Mouse (Mus musculus): Measurements from ENCODE around the gene Cfap126. TPM values are rescaled to one million over a fixed set of nuclear protein-coding genes. Genes with fewer than 3 reads are reported as not detected.
"Not testable (repeated sequence)": the region's sequence is repeated elsewhere in the genome, so short reads cannot be mapped to it uniquely, and the experiment has no call there.

Gene Cfap126
- polyA plus RNA-seq, 1 experiment from 2014 or later: 5.0 TPM

DNA sequence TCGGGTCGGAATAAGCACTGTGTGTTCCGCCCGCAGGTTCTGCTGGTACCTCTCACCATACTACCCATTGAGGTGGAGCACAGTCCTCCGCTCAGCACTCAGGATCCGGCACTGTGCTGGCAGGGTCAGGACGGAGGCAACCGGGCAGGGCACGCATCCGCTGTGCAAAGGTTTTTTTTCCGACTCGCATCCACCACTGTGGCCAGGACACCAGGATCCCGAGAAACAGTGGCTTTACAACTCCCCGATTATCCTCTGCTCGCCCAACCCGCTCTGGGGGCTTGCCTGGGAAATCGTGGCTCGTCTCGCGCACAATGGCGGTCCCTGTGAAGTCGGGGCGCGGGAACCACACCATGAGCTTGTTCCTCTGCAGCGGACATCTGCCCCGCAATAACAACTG is 28.0 kb upstream of the Cfap126 start:
- H3K9me3 ChIP-seq (ENCODE audit: control insufficient read depth, low read length): no peaks in the 10 kb centered on the region
- WGBS: under 1% methylated on average over 26 of the region's 26 CpGs
- no peak for ATAC-seq (ENCODE audit: low read depth)
- H3K4me2 ChIP-seq (ENCODE audit: low read depth, low read length): peak overlapping the region; percentile 78
- H3K27me3 ChIP-seq (ENCODE audit: control insufficient read depth, insufficient read depth, low read length): peaks cover 9% of the 10 kb centered on the region
- no peaks in the 10 kb centered on the region for H3K4me1 ChIP-seq (ENCODE audit: control insufficient read depth, insufficient read depth, low read length)
- H3K36me3 ChIP-seq (ENCODE audit: control insufficient read depth, insufficient read depth, low read length): no peaks in the 10 kb centered on the region
- peak overlapping the region; percentile 56 for H3K9ac ChIP-seq (replicated peaks; ENCODE audit: low read depth, low read length)
- H3K4me3 ChIP-seq (ENCODE audit: low read depth, low read length): peak overlapping the region; percentile 42
- no peak overlapping the region for H3K27ac ChIP-seq (ENCODE audit: low read depth, low read length)

DNA sequence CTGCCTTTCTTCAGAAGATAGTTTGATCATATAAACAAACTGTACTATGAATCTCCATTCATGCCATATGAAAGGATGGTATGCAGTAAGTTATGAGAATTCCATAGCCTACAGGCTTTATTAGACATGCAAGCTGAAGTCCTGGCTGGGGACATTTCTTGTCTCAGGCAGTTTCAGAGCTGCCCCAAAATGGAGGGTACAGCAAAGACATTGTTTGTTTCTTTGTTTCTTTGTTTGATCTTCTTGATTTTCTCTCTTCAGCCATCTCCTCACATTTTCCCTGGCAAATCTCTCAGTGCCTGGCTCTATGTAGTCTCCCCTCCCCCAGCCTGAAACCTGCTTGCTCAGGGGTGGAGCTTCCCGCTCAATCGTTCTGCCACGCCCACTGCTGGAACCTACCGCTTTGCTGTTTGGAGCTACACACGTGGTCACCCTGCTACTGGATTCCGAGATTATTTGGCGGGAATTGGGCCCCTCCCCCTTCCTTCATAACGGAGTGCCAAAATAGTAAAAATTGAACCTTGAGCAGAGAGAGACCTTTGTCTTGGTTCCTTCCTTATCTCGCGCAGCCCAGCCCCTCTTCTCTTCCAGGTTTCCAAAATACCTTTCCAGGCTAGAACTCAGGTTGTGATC is 25.4 kb upstream of the Cfap126 start:
- 6% methylated on average over 10 of the region's 10 CpGs for WGBS
- not testable (repeated sequence) for H3K27ac ChIP-seq (ENCODE audit: low read depth, low read length); H3K4me3 ChIP-seq (ENCODE audit: low read depth, low read length); H3K4me1 ChIP-seq (ENCODE audit: control insufficient read depth, insufficient read depth, low read length); H3K36me3 ChIP-seq (ENCODE audit: control insufficient read depth, insufficient read depth, low read length); H3K9ac ChIP-seq (replicated peaks; ENCODE audit: low read depth, low read length); H3K27me3 ChIP-seq (ENCODE audit: control insufficient read depth, insufficient read depth, low read length); ATAC-seq (ENCODE audit: low read depth); H3K9me3 ChIP-seq (ENCODE audit: control insufficient read depth, low read length)
- H3K4me2 ChIP-seq (ENCODE audit: low read depth, low read length): peak overlapping the region; percentile 21; the same call in 1 of the 2 replicates

DNA sequence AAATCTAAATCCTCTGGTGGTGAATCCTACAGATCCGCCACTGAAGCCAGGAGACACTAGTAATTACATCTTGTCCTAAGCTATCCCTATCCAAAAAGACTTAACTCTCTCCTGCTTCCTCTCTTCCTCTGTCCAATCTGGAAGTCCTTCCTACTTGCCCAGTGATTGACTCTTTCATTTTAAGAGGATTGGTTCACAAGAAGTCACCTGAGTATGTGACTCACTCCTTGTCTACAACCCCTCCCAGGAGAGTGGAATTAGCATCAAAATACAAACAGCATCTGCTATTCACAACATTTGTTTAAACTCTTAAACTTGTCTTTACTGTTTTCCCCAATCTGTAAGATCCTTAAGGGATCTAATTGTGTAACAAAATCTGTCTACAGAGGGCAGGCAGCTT is 23.8 kb upstream of the Cfap126 start:
- ATAC-seq (ENCODE audit: low read depth): no peak
- Histone ChIP-seq H3K27ac (ENCODE audit: low read depth, low read length) (no peak overlapping the region), H3K27me3 (ENCODE audit: control insufficient read depth, insufficient read depth, low read length) (peaks cover 7% of the 10 kb centered on the region; the same call in 1 of the 2 replicates)

DNA sequence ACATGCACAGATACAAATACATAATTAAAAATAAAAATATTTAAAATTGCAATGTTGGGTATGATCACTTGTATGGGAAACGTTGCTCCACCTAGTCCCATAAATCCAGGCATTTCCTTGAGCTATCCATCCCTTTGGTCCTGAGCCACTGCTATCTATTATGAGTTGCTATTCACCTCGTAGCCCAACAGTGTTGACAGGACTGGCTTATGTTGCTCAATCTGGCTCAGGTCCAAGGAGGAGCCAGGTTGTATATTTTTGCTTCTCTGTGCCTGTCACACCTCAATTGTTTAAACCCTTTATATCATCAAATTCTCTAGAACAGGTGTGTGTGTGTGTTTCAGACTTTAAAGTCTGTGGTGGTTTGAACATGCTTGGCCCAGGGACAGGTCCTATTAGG is 23.0 kb upstream of the Cfap126 start:
- no peak for ATAC-seq (ENCODE audit: low read depth)

More for the DNA sequence above, 23.8 kb upstream of the Cfap126 start:
- no peaks in the 10 kb centered on the region for H3K9me3 ChIP-seq (ENCODE audit: control insufficient read depth, low read length)
- 97% methylated on average over 1 of the region's 1 CpGs for WGBS
- no peaks in the 10 kb centered on the region for H3K4me1 ChIP-seq (ENCODE audit: control insufficient read depth, insufficient read depth, low read length)
- H3K36me3 ChIP-seq (ENCODE audit: control insufficient read depth, insufficient read depth, low read length): no peaks in the 10 kb centered on the region
- H3K4me3 ChIP-seq (ENCODE audit: low read depth, low read length): no peak overlapping the region
- no peak overlapping the region for H3K4me2 ChIP-seq (ENCODE audit: low read depth, low read length)
- no peak overlapping the region for H3K9ac ChIP-seq (replicated peaks; ENCODE audit: low read depth, low read length)

DNA sequence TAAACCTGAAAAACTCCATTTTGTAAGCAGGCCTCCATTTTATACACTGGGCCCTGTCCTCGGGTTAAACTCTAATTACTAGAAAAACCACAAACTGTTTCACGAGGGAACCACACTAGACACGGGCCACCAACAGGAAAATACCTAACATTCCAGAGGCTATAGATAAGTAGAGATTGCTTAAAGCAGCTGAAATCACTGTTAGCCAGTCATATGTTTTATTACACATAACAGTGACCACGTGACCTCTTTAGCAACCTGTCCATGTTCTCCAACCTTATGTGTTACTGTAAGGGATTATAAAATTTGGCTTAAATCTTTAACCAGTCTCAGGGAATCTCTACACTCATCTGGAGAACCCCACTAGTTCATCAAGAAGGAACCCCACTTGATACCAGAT is 19.3 kb upstream of the Cfap126 start:
- Histone ChIP-seq H3K9me3 (ENCODE audit: control insufficient read depth, low read length) (no peaks in the 10 kb centered on the region), H3K9ac (replicated peaks; ENCODE audit: low read depth, low read length) (no peak overlapping the region), H3K4me1 (ENCODE audit: control insufficient read depth, insufficient read depth, low read length) (no peaks in the 10 kb centered on the region), H3K4me3 (ENCODE audit: low read depth, low read length) (no peak overlapping the region), H3K27ac (ENCODE audit: low read depth, low read length) (no peak overlapping the region), H3K36me3 (ENCODE audit: control insufficient read depth, insufficient read depth, low read length) (no peaks in the 10 kb centered on the region), H3K27me3 (ENCODE audit: control insufficient read depth, insufficient read depth, low read length) (no peaks in the 10 kb centered on the region), H3K4me2 (ENCODE audit: low read depth, low read length) (no peak overlapping the region)
- no peak for ATAC-seq (ENCODE audit: low read depth)
- WGBS: 83% methylated on average over 4 of the region's 4 CpGs

More for the DNA sequence above, 23.0 kb upstream of the Cfap126 start:
- no peak overlapping the region for H3K9ac ChIP-seq (replicated peaks; ENCODE audit: low read depth, low read length)
- no peak overlapping the region for H3K4me3 ChIP-seq (ENCODE audit: low read depth, low read length)
- H3K4me2 ChIP-seq (ENCODE audit: low read depth, low read length): no peak overlapping the region
- no peaks in the 10 kb centered on the region for H3K9me3 ChIP-seq (ENCODE audit: control insufficient read depth, low read length)
- no peak overlapping the region for H3K27ac ChIP-seq (ENCODE audit: low read depth, low read length)
- no peaks in the 10 kb centered on the region for H3K4me1 ChIP-seq (ENCODE audit: control insufficient read depth, insufficient read depth, low read length)
- 68% methylated on average over 2 of the region's 2 CpGs for WGBS
- H3K36me3 ChIP-seq (ENCODE audit: control insufficient read depth, insufficient read depth, low read length): no peaks in the 10 kb centered on the region
- peaks cover 6% of the 10 kb centered on the region; the same call in 1 of the 2 replicates for H3K27me3 ChIP-seq (ENCODE audit: control insufficient read depth, insufficient read depth, low read length)

DNA sequence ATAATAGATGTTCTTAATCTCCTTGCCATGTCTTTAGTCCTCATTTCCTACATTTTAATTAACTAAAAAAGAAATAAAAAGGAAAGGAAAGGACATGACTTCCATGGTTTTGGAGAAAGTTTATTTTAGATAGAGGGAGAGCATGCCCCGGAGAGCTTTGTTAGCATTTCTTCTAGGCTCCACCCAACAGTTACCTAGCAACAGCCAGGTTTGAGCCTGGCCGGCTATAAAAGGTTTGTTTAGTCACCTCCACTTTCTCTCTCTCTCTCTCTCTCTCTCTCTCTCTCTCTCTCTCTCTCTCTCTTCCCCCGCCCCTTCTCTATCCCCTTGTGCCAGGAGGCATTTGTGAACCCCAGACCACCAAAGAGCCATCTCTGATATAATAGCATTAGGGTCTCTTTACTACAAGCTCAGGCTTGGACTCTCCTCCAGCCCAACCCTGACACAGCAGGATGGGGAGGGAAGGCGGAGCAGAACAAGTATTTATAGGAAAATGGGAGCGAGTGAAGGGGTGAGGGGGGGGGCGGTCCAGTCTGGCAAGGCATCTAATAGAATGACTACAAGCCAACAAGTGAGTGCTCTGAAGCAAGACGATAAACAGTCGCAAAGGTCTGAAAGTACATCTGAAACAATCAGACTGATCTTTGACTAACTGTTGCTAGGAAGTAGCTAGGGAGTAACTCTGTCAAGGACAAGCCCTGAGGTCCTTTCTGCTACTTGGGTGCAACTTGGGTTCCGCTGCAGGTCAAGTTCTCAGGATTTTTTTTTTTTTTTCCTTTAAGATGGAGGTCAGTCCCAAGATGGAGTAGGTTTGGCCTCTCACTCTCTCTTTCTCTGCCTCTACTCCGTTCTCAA is 17.4 kb upstream of the Cfap126 start:
- no peak for ATAC-seq (ENCODE audit: low read depth)
- Histone ChIP-seq H3K9me3 (ENCODE audit: control insufficient read depth, low read length) (no peaks in the 10 kb centered on the region), H3K27me3 (ENCODE audit: control insufficient read depth, insufficient read depth, low read length) (no peaks in the 10 kb centered on the region), H3K4me3 (ENCODE audit: low read depth, low read length) (no peak overlapping the region), H3K36me3 (ENCODE audit: control insufficient read depth, insufficient read depth, low read length) (no peaks in the 10 kb centered on the region), H3K4me1 (ENCODE audit: control insufficient read depth, insufficient read depth, low read length) (no peaks in the 10 kb centered on the region), H3K27ac (ENCODE audit: low read depth, low read length) (no peak overlapping the region), H3K4me2 (ENCODE audit: low read depth, low read length) (no peak overlapping the region), H3K9ac (replicated peaks; ENCODE audit: low read depth, low read length) (no peak overlapping the region)
- WGBS: 20% methylated on average over 10 of the region's 10 CpGs

DNA sequence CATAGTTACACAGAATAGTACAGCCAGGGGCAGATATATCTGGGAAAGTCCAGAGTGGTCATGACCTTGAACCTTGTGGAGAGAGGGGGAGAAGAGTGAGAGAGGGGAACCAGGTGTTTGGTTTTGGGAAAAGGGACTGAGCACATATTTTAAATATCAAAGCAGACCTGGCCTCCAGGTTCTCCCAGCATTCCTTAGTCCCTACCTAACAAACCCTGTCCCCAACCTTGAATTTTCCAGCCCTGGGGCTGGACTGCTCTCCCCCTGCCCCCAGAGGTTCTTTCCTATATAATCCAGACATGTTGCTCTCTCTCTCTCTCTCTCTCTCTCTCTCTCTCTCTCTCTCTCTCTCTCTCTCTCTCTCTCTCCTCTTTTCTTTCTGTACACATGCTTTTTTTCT is 16.6 kb upstream of the Cfap126 start:
- Histone ChIP-seq H3K4me2 (ENCODE audit: low read depth, low read length) (no peak overlapping the region), H3K4me1 (ENCODE audit: control insufficient read depth, insufficient read depth, low read length) (no peaks in the 10 kb centered on the region), H3K9ac (replicated peaks; ENCODE audit: low read depth, low read length) (no peak overlapping the region), H3K4me3 (ENCODE audit: low read depth, low read length) (no peak overlapping the region), H3K36me3 (ENCODE audit: control insufficient read depth, insufficient read depth, low read length) (no peaks in the 10 kb centered on the region), H3K9me3 (ENCODE audit: control insufficient read depth, low read length) (no peaks in the 10 kb centered on the region), H3K27ac (ENCODE audit: low read depth, low read length) (no peak overlapping the region), H3K27me3 (ENCODE audit: control insufficient read depth, insufficient read depth, low read length) (no peaks in the 10 kb centered on the region)
- ATAC-seq (ENCODE audit: low read depth): no peak

DNA sequence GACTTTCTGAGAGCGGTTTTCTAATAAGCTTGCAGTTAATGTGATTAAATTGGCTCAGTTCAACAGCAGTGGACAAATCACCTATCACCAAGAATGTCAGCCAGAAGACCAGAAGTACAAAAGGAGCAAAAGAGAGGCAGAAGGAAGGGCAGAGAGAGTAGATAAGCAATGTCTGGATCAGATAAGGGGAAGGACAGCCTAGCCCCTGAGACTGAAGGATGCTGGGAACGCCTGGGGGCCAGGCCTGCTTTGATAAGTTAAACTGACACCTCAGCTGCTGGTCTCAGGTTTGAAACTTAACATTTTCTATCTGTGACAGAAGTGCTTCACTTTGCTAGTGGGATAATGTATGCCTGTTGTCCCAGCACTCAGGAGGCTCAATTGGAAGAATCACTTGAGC is 16.1 kb upstream of the Cfap126 start:
- Histone ChIP-seq H3K4me3 (ENCODE audit: low read depth, low read length) (no peak overlapping the region), H3K9me3 (ENCODE audit: control insufficient read depth, low read length) (no peaks in the 10 kb centered on the region), H3K27me3 (ENCODE audit: control insufficient read depth, insufficient read depth, low read length) (no peaks in the 10 kb centered on the region), H3K36me3 (ENCODE audit: control insufficient read depth, insufficient read depth, low read length) (no peaks in the 10 kb centered on the region), H3K4me1 (ENCODE audit: control insufficient read depth, insufficient read depth, low read length) (no peaks in the 10 kb centered on the region), H3K9ac (replicated peaks; ENCODE audit: low read depth, low read length) (no peak overlapping the region), H3K27ac (ENCODE audit: low read depth, low read length) (no peak overlapping the region), H3K4me2 (ENCODE audit: low read depth, low read length) (no peak overlapping the region)
- no peak for ATAC-seq (ENCODE audit: low read depth)
- WGBS: 54% methylated on average over 2 of the region's 2 CpGs

DNA sequence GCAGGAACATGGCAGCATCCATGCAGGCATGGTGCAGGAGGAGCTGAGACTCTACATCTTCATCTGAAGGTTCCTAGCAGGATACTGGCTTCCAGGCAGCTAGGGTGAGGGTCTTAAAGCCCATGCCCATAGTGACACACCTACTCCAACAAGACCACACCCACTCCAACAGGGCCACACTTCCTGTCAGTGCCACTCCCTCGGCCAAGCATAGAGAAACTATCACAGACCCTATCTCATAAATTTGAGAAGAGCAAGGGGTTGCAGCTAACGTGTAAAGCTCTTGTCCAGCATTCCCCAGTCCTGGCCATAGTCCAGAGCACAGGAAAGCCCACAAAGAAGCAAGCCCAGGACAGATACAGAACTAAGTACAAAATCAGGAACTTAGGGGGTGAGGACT is 12.7 kb upstream of the Cfap126 start:
- H3K27ac ChIP-seq (ENCODE audit: low read depth, low read length): no peak overlapping the region
- no peaks in the 10 kb centered on the region for H3K9me3 ChIP-seq (ENCODE audit: control insufficient read depth, low read length)
- H3K4me1 ChIP-seq (ENCODE audit: control insufficient read depth, insufficient read depth, low read length): no peaks in the 10 kb centered on the region
- no peak overlapping the region for H3K9ac ChIP-seq (replicated peaks; ENCODE audit: low read depth, low read length)
- no peaks in the 10 kb centered on the region for H3K36me3 ChIP-seq (ENCODE audit: control insufficient read depth, insufficient read depth, low read length)
- 46% methylated on average over 2 of the region's 2 CpGs for WGBS
- ATAC-seq (ENCODE audit: low read depth): no peak
- no peaks in the 10 kb centered on the region for H3K27me3 ChIP-seq (ENCODE audit: control insufficient read depth, insufficient read depth, low read length)
- no peak overlapping the region for H3K4me3 ChIP-seq (ENCODE audit: low read depth, low read length)
- H3K4me2 ChIP-seq (ENCODE audit: low read depth, low read length): no peak overlapping the region
